Mouse (Mus musculus) retina, embryonic 14.5 days (tissue): ENCODE data around the gene Zfhx3.

Experiments
- DNase-seq: peaks from one replicate; pipeline ENCODE4 v3.0.0-alpha.2; 2015; ENCODE audit warnings: low spot score

The Zfhx3 gene

DNA sequence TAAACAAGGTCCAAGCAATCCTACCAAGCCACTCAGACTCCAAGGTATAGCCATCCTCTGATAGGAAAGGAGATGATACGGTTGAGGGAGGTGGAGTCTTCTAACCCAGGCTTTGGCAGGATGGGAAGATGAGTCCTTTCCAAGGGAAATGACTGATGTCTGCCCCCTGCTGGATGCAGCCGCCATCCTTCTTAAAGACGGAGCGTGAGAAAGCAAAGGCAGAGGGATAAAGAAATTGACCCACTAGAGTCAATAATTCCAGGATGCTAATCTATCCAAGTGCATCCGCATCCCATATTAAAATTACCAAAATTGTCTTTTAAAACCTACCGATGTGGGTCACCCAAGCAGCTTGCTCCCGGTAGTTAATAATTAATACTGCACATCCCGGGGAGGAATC is 158.7 kb downstream of the Zfhx3 start:
- DNase-seq: peak; percentile 68

DNA sequence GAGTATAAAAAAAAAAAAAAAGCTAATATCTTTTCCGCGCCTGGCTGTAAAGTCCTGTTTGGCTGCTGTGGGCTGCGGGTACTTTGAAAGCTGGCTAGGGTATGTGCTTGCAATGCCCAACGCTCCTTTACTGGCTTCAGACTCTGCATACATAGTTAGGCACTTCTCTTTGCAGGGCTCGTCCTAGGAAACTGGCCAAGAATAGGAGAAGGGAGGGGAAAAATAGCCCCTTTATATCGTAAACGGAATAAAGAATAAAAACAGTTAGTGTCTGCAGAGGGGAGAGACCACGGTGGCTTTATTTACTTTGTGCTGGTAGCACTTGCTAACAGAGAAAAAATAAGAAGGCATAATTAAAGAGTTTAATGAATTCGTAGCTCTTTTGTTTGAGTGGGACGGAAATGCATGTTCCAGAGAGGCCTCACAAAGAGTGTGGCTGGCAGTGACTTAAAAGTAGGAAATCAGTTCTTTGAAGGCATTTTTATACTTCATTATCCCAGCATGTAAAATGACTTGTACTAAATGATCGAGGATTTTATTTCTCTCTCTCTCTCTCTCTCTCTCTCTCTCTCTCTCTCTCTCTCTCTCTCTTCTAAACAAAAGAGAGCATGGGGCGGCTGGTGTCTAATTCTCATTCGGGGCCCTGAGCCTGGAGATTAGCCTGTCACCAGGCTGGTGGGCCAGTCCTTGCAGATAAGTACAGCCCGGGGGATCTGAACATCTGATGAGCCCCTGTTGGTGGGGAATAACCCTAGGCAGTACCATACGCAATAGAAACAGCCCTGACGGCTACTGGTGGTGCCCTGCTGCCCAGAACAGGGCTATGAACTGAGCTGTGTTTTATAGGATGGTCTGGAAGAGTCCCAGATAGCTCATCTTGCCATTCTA is 159.8 kb downstream of the Zfhx3 start:
- no peak for DNase-seq

DNA sequence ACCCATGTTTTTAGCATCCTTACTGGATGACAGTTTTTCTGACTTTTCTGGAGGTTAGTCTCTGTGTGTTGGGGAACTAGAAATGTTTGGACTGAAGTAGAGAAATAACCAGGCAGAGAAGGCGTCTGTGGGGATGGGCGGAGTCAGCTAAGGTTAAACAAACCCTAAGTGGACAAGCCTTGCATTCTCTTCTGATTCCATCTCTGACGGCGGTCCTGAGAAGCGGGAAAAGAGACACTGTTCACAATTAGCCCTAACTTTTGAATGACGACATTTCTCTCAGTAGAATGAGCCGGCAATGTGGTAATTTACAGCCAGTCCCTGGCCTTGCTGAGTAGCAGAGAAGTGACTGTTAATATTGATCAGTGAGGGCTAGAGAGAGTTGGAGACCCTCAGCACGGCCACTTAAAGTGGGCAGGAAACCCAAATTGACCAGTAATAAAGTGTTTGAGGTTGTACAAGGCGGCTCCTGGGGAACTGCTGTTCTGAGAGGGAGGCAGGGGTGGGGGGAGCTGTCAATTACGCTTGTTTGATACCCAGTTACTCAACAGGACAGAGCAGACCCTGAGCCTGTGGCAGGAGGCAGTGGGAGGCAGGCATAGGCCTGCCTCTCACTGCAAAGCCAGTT is 162.1 kb downstream of the Zfhx3 start:
- peak; percentile 54 for DNase-seq

DNA sequence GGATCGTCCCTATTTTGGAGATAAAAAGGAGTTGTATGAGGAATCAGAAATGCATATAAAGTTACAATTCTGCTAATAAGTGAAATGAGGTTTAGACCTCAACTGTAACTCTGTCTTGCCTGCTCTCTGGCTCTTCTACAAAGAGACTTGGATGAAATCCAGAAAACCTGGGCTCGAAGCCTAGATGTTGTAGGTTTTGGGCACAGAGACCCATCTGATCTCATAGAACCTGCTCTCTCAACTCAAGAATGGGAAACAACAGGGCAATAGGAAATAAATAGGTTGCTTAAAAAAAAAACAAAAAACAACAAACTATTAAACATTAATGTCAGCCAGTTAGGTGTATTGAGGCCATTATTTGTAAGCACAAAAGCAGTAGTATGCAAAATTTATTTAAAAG is 182.6 kb downstream of the Zfhx3 start:
- DNase-seq: no peak

DNA sequence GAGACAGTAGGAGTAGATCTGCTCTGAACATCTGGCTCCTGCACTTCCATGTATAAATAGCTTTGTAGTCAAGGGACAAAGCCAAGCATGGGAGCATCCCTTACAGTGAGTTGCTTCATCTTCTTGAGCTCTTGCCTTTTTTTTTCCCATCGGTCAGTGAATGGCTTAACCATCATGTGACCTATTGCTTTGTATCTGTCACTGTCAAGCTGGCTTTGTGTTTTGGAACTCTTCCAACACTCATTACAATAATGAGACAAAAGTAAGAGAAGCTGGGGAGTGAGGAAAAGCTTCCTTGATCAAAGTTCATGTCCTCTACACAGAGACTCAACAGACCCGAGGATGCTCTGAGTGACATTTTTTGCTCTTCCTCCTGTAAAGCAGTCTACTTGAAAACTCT is 183.0 kb downstream of the Zfhx3 start:
- DNase-seq: peak; percentile 31

DNA sequence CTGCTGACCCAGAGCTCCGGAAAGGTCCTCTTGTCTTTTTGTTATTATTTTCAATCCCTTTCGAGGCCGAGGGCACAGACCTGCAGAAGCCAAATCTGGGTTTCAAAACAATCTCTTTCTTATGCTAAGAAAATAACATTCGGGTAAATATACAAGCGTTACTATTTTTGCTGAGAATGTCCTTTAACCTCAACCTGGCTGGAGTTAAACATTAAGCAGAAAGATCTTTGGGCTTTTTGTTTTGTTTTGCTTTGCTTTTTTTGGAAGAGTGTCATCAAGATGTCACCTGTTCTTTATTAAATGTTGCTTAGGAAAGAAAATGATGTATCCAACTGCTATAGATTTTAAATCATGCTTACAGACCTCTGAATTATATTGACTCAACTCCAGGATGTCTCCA is 204.1 kb downstream of the Zfhx3 start:
- DNase-seq: no peak

DNA sequence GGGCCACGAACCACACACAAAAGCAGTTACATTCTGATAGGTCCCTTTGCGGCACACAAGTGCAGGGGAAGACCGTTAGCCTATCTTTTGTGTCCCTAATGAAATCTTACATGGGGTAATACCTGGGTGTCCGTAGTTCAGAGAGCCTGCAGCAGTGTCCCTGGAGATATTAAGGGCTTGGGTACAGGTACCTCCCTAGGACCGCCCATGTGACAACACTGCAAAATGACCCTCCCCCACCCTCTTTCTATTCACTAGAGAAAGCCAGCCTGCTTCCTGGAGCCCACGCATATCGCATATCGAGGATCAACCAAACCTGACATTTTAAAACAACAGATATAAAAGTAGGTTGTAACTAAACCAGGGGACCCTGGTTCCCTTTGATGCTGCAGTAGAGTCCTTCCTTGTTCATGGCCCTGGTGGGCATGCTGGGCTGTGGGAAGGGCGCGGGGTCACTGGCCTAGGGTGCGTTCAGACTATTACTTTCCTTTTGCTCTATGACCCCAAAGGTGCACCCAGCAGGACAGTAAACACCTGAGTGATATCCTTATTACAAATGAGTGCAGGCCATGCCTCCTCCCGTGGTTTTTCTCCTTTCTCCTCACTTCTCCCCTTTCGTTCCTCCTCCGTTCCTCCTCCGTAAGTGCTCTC is 206.3 kb downstream of the Zfhx3 start:
- no peak for DNase-seq

DNA sequence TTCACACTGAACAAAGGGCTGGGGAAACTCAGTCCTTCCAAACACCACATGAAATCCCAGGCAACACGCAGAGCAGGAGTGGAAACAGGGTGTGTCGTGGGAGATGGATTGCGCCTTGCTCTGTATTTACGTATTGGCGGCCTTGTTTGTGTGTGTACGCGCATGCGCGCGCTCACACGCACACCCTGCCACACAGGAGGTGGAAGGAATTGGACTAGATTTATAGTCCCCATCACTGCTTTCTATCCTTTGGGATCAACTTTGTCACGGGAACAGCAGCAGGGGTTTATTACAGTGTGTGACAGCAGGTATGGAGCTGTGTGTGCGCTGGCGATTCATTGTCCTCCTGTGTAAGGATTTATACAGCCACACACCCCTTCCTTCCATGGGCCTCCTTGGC is 228.4 kb downstream of the Zfhx3 start:
- DNase-seq: no peak

DNA sequence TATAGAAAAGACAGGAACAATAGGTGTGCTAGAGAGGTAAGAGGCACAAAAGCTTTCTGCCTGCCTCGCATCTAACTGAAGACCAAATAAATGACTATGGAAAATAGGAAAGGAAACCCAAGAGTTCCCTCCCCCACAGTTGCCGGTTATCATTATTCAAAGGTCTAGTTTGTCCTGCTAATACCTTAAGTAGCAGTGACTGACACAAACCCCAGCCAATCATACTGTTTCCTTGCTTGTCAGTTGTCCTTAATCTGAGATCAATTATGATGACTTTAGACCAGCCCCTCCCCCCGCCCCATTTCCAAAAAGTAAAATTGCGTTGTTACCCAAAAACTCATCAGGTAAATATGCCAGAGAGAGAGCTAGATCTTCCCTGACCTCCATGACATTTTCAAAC is 240.9 kb downstream of the Zfhx3 start:
- DNase-seq: peak; percentile 37

DNA sequence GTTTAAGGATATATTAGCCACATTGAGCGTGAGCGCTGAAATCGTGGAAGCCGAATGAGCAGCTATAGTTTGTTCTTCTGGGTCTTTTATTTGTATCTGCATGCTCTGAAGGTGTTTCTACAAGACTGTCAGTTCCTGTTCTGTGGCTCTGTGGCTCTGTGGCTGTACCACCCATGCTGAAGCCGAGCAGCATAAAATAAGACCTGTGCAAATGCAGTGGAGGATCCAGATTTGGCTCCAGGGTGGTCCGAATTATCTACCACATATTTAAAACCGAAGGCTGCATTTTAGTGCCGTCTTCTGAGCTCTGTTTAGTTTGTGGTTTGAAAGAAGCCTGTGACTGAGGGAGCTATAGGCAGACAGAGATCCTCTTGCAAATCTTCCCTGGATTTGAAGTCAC is 241.5 kb downstream of the Zfhx3 start:
- DNase-seq: no peak

DNA sequence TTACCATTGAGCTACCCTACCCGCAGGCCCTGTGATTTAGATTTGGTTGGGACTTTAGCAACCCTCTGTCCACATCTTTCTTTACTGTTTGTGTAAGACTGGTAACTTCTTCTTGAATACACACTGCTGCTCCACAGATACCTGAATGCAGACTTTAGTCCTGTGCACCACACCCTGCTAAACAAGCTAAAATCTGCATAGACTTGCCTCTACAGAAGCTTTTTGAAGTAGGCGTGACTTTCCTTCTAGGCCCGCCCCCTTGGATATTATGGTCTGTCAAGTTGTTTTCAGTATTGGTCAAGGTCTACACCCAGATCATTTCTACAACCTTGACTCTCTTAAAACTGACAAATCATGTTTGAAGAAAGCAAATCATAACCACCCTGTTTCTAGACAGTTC is 243.8 kb downstream of the Zfhx3 start:
- no peak for DNase-seq

DNA sequence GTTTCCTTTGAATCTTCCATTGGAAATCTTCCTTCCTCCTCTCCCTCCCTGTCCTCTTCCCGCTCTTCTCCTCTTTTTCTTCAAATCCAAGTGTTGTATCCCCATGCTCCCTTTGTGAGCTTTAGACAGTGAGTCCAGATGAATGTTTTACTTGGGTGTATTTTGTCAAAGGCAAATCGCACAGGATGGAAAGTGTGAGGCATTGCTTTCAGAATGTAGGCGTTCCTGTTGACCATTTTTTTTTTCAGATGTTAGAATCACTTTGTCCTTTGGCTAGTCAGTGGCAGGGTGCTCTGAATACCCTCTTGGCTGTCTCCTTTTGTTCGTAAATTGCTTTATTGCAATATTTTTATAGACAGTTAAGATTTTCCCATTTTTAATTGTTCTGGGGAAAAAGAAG is 245.6 kb downstream of the Zfhx3 start:
- DNase-seq: no peak

DNA sequence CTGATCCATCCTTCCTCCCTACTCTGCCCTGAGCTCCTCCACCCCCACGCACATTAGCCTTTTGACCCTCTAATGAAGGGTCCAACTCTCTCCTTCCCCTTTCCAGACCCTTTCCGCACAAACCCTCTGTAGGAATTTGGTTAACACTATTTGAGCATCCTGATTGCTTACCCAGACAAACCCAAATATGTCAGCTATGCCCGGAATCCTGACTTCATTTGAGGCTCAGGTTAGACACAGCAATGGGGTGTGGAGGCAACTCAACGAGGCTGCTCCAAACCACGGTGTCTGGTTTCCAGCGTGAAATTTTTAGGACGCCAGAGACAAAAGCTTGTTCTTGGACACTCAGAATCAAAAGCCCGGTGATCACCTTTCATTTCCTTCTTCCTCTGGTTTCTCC is 252.1 kb downstream of the Zfhx3 start:
- no peak for DNase-seq

DNA sequence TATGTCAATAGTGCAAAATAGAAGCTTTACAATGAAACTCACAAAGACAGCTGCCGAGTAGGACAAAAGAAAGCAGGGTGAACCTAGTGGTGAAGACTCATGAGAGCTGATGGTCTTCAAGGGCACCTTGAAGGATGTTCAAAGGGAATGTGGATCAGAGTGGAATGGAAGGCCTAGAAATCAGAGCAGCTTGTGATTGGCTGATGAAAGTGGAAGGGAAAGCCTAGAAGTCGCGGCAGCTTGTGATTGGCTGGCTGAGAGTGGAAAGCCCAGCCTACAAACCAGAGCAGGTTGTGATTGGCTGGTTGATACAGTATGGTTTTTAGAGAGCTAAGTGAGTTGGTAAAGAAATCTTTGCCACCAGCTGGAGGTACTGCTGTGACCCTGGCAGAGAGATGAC is 272.6 kb downstream of the Zfhx3 start:
- DNase-seq: no peak

DNA sequence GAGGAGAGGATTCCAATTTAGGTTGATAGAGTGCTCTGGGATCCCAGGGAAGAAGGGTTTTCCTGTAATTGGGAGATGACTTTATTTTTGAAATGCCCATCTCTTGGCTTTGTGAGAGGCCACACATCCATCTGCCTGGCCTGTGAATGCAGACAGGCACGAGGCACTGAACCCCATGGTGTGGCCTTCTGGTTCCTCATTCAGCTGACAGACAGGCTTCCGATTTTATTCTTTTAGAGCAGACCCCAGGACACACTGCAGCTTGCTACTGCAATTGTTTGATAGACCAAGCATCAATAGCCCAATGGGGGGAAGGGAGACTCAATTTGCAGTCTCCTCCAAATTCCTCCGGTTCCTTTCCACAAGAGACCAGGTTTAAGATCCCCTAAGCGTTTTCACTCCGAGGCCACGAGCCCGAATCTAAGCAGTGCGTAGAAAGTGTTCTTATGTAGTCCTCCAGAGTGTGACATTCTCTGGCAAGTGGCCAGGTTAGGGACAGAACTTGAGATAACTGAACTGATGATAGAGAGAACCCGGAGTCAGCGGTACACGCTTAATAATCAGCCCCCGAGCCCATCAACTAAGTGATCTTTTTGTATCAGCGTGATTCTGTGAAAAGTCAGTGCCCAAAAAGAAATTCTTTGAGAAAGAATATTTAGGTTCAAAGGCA is 275.9 kb downstream of the Zfhx3 start:
- DNase-seq: no peak

DNA sequence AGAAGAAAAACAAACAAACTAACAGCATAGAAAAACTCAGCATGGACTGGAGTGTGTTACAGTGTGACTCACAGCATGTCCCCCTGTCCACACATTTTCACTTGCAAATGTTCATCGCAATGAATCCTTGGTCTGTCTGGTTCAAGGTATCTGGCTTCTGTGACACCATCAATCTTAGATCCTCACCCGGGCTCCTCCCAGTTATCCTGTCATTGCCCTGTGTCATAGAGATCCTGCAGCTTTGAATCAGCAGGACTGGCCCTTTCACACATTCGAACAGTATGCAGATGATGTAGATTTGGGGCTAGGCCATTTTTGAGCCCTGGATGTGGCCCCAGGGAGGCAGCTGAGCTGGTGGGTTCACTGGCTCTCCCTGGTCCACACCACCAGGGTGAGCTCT is 278.1 kb downstream of the Zfhx3 start:
- DNase-seq: no peak

DNA sequence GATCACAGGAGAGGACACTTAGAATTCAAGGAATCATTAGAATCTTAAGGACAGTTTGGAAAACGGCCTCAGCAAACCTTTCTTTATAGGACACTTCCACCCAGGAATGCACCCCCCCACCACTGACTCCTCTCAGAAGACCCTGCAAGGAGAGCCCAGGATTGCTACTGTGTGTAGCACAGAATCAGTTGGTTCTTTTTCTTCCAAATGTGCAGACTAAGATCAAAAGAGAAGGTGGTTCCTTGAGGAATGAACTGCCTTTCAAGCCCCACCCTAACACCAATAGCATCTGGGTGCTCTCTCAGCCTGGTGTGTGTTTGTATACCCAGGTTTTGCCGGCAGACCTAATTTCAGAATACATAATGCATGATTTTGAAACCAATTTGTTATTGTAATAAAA is 279.6 kb downstream of the Zfhx3 start:
- DNase-seq: no peak

DNA sequence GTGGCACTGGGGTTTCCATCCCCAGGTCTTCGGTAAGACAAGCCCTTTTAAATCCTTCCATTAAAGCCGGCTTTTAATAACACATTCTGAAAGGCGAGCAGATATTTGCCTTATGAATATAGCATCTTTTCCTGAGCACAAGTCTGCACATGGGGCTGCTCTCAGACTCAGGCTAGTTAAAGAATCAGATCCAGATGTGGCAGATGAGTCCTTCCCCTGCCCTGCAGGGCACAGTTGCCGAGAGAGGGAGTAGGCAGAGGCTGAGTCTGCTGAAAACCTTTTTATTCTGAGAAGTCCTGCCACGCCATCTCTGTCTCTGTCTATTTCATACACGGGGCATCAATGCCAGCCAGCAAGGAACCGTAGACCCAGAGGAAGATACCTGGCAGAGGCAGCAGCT is 289.9 kb downstream of the Zfhx3 start:
- no peak for DNase-seq

DNA sequence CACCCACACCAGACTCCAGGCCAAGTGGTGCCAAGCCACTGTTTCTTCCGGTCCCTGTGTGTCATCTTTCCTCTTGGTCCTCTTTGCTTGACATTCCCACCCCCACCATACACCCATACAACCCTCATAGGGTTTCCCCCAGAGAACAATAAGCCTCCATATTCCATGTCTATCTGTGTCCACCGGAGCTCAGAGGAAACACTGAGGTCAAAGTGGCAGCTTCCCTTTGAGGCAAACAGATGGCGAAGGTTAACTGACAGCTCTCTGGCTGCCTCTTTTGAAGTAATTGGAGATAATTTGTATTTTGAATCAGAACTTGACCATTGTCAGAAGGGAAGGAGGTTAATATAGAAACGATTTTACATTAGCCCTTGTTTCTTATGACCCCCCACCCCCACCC is 292.0 kb downstream of the Zfhx3 start:
- DNase-seq: peak; percentile 65

DNA sequence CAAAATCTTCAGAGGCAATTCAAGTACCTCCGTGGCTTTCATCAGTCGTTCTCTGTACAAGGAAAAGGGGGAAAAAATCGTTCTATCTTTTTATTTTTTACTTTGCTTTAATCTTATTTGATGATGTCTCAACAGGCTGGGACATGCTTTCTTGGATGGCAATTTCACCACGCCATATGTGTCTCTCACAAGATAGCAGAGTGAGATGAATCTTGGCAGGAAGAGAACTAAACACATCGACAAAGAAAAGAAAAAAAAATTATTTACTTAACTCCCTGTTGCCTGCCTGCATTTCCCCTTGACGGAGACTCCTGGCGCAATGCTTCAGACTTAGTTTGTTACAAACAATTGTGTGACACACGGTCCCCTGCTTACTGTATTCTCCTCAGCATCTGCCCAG is 294.3 kb downstream of the Zfhx3 start:
- DNase-seq: no peak

DNA sequence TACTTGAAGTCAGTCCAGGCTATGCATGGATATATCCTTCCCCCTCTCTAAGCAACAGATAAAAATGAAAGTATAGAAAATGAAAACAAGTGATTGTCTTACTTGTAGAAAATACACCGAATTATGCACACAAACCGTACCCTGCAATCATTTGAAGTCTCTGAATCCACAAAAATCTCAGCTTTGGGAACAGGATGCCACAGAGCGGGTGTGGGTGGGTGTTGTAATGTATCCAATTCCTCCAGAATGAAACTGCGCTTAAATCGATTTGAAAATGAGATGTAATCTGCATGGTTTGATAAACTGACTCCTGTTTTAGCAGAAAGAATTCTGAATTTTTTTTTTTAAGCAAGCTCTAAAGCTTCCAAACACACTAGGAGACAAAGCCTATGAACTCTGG is 297.1 kb downstream of the Zfhx3 start:
- DNase-seq: no peak

DNA sequence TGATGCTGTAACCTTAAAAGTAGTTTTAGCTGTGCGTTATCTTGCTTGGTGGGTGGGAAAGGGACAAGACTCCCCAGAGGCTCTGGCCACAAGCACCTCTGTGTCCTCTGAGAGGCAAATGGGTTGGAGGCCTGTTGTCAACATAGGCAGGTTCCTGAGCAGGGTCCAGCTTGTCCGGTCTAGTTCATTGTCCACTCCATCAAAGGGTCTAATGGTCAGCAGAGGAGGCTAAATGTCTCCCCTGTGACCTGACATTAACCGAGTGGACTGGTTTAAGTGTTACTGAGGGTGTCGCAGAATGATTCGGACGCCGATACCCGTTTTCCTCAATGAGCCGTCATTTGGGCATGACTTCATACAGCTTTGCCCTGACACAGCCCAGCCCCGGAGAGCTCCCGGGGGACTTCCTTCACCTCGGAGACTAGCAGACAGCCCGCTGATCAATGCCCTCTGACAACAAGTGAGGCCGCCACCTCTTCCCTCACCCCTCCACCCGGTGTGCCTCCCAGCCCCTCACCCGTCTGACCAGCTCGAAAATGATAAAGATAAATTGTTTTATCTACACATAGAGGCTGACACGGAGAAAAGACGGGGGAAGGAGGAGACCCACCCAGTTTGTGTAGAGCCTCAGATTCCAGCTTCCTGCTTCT is 298.7 kb downstream of the Zfhx3 start:
- DNase-seq: peak; percentile 61
